Comparison of ENCODE assay signal across 8 mouse cellular contexts in genomic region chr15:38391420-38391819, GRCm38 (mm10).
DNase-seq lines count a peak whose midpoint lies in the region; ATAC-seq and TF ChIP-seq lines count a peak whose summit lies in the region.

No protein-coding gene starts in this region.

- TF ChIP-seq CTCF in kidney, postnatal 0 days (IDR thresholded peaks at IDR 0.05; ENCODE audit: low read depth): peak; percentile 51

- WGBS in kidney, postnatal 0 days: 48% methylated on average over 6 of the region's 6 CpGs
- WGBS in forebrain, embryonic 16.5 days: 78% methylated on average over 6 of the region's 6 CpGs

- H3K36me3 ChIP-seq in kidney, postnatal 0 days (ENCODE audit: insufficient read depth, low read length): no peaks in the 10 kb centered on the region
- no peaks in the 10 kb centered on the region for H3K36me3 ChIP-seq in forebrain, embryonic 16.5 days (ENCODE audit: control insufficient read depth, insufficient read depth)

- no peak overlapping the region for H3K4me3 ChIP-seq in kidney, postnatal 0 days (replicated peaks; ENCODE audit: low read depth, low read length)
- no peak overlapping the region for H3K4me3 ChIP-seq in forebrain, embryonic 16.5 days (replicated peaks; ENCODE audit: low read length)

- H3K27ac ChIP-seq in kidney, postnatal 0 days: no peak overlapping the region
- no peak overlapping the region for H3K27ac ChIP-seq in forebrain, embryonic 16.5 days (ENCODE audit: low read length)

- no peaks in the 10 kb centered on the region for H3K27me3 ChIP-seq in kidney, postnatal 0 days (ENCODE audit: insufficient read depth, low read length)
- H3K27me3 ChIP-seq in forebrain, embryonic 16.5 days (replicated peaks; ENCODE audit: control insufficient read depth, insufficient read depth, low read length): no peaks in the 10 kb centered on the region

- no peaks in the 10 kb centered on the region for H3K4me1 ChIP-seq in kidney, postnatal 0 days (replicated peaks; ENCODE audit: insufficient read depth, low read length)
- H3K4me1 ChIP-seq in forebrain, embryonic 16.5 days (replicated peaks; ENCODE audit: control insufficient read depth, insufficient read depth, low read length): no peaks in the 10 kb centered on the region

- H3K9ac ChIP-seq in kidney, postnatal 0 days (ENCODE audit: low read depth, low read length): no peak overlapping the region
- no peak overlapping the region for H3K9ac ChIP-seq in forebrain, embryonic 16.5 days (replicated peaks; ENCODE audit: low read depth, low read length)

- peak; percentile 70 for DNase-seq in NIH3T3 (ENCODE audit: low read depth)
- DNase-seq in gastrocnemius, postnatal 10 days: peak; percentile 57
- DNase-seq in kidney, postnatal 0 days (ENCODE audit: low spot score): peak; percentile 46
- peak; percentile 69 for DNase-seq in lung, postnatal 14 days
- no peak for DNase-seq in layer of hippocampus, postnatal 25 days (ENCODE audit: extremely low spot score in 1 of 2, low spot score in 1 of 2)
- DNase-seq in retina, postnatal 1 day: no peak

- H3K4me2 ChIP-seq in kidney, postnatal 0 days (ENCODE audit: low read length): no peak overlapping the region
- no peak overlapping the region for H3K4me2 ChIP-seq in forebrain, embryonic 16.5 days (ENCODE audit: low read length)

- H3K9me3 ChIP-seq in kidney, postnatal 0 days (replicated peaks; ENCODE audit: low read length): no peaks in the 10 kb centered on the region
- H3K9me3 ChIP-seq in forebrain, embryonic 16.5 days (ENCODE audit: control insufficient read depth, low read length): no peaks in the 10 kb centered on the region

- peak; percentile 60; the same call in 1 of the 2 replicates for ATAC-seq in kidney, postnatal 0 days (replicated peaks; ENCODE audit: low FRiP score, low read depth)
- ATAC-seq in erythroid progenitor cell, adult 5-6 weeks (replicated peaks; ENCODE audit: low FRiP score, poor library complexity, severe bottlenecking): no peak
- no peak for ATAC-seq in forebrain, embryonic 16.5 days

Comparison
In these comparisons a context has a peak if more than half of its experiments do, and no peak if none do; other contexts are left out.
1. DNase-seq: peak in NIH3T3 (single experiment), gastrocnemius, postnatal 10 days (single experiment), kidney, postnatal 0 days (single experiment) and lung, postnatal 14 days (single experiment); none in layer of hippocampus, postnatal 25 days (0 of 2) and retina, postnatal 1 day (single experiment).